Mouse (Mus musculus): ENCODE measurements around the gene Fbxl16. TPM values are rescaled to one million over a fixed set of nuclear protein-coding genes. Genes with fewer than 3 reads are reported as not detected.
"Not testable (repeated sequence)": the region's sequence is repeated elsewhere in the genome, so short reads cannot be mapped to it uniquely, and the experiment has no call there.

The Fbxl16 gene
- total RNA-seq, 2 experiments from 2014 or later = 0.67 to 1.2 TPM

GRCm38 (mm10) chr17:25794197-25794596 lies 14.7 kb upstream of the Fbxl16 start:
- no peak for DNase-seq
- intact Hi-C loops (cut with DNase I) = no loop called here

GRCm38 (mm10) chr17:25794998-25795397 lies 13.9 kb upstream of the Fbxl16 start:
- intact Hi-C loops (cut with DNase I) = no loop called here

GRCm38 (mm10) chr17:25795609-25796092 lies 13.2 kb upstream of the Fbxl16 start, which contains the start of gene AC134908.4:
Gene AC134908.4, minus strand, starts transcription at chr17:25795659.
- intact Hi-C loops (cut with DNase I) = no loop called here
- peak in 1 of 2 experiments; percentile 34 for DNase-seq

More at GRCm38 (mm10) chr17:25794998-25795397, 13.9 kb upstream of the Fbxl16 start:
- no peak for DNase-seq

GRCm38 (mm10) chr17:25796211-25796771 lies 12.6 kb upstream of the Fbxl16 start:
- peak; percentile 69 to 77 for DNase-seq
- intact Hi-C loops (cut with DNase I) = no loop called here

- DNase-seq = peak; percentile 92 to 93
- intact Hi-C loops (cut with DNase I) = no loop called here
Measured at GRCm38 (mm10) chr17:25796951-25797369, 11.9 kb upstream of the Fbxl16 start, which contains the start of gene Metrn. Gene Metrn, minus strand, starts transcription at chr17:25797136.

- DNase-seq = peak; percentile 77 to 83
Measured at GRCm38 (mm10) chr17:25801029-25801428, 7.9 kb upstream of the Fbxl16 start.

GRCm38 (mm10) chr17:25802825-25803517 lies 5.9 kb upstream of the Fbxl16 start:
- intact Hi-C loops (cut with DNase I) = loop anchor here (10.0 kb wide), 1 partner anchor 208 kb away; no protein-coding TSS in a partner anchor
- peak; percentile 85 to 86 for DNase-seq

More at GRCm38 (mm10) chr17:25801029-25801428, 7.9 kb upstream of the Fbxl16 start:
- intact Hi-C loops (cut with DNase I) = loop anchor here (1.0 to 10.0 kb wide), 3 partner anchors 28 to 206 kb away; partner anchors contain the start of gene Narfl

GRCm38 (mm10) chr17:25806507-25806906 lies 2.4 kb upstream of the Fbxl16 start:
- intact Hi-C loops (cut with DNase I) = loop anchor here (10.0 kb wide), 1 partner anchor 212 kb away; no protein-coding TSS in a partner anchor
- DNase-seq = no peak

GRCm38 (mm10) chr17:25807452-25807851 lies 1.4 kb upstream of the Fbxl16 start:
- DNase-seq = not testable (repeated sequence)
- intact Hi-C loops (cut with DNase I) = loop anchor here (10.0 kb wide), 1 partner anchor 213 kb away; no protein-coding TSS in a partner anchor

GRCm38 (mm10) chr17:25808028-25808427 lies 857 bp upstream of the Fbxl16 start:
- DNase-seq = no peak
- intact Hi-C loops (cut with DNase I) = loop anchor here (10.0 kb wide), 1 partner anchor 213 kb away; no protein-coding TSS in a partner anchor

GRCm38 (mm10) chr17:25809606-25810340 lies 888 bp downstream of the Fbxl16 start:
- no peak for DNase-seq
- intact Hi-C loops (cut with DNase I) = loop anchor here (10.0 kb wide), 1 partner anchor 215 kb away; no protein-coding TSS in a partner anchor

GRCm38 (mm10) chr17:25810890-25811289 lies 2.0 kb downstream of the Fbxl16 start:
- intact Hi-C loops (cut with DNase I) = no loop called here
- no peak for DNase-seq

GRCm38 (mm10) chr17:25813471-25813870 lies 4.6 kb downstream of the Fbxl16 start:
- intact Hi-C loops (cut with DNase I) = no loop called here
- peak; percentile 91 to 96 for DNase-seq

- DNase-seq = no peak
- intact Hi-C loops (cut with DNase I) = no loop called here
Measured at GRCm38 (mm10) chr17:25817662-25818061, 8.8 kb downstream of the Fbxl16 start.

- no peak for DNase-seq
- intact Hi-C loops (cut with DNase I) = no loop called here
Measured at GRCm38 (mm10) chr17:25818851-25819780, 10.2 kb downstream of the Fbxl16 start.

GRCm38 (mm10) chr17:25823452-25823851 lies 14.6 kb downstream of the Fbxl16 start, which contains the start of gene Wdr24:
Gene Wdr24, plus strand, starts transcription at chr17:25823627.
- intact Hi-C loops (cut with DNase I) = no loop called here
- peak; percentile 85 to 90 for DNase-seq

- no peak for DNase-seq
- intact Hi-C loops (cut with DNase I) = no loop called here
Measured at GRCm38 (mm10) chr17:25824362-25825142, 15.7 kb downstream of the Fbxl16 start.

- intact Hi-C loops (cut with DNase I) = no loop called here
- DNase-seq = no peak
Measured at GRCm38 (mm10) chr17:25825311-25825710, 16.4 kb downstream of the Fbxl16 start.
